Mouse (Mus musculus) neural tube, embryonic 14.5 days (tissue): ENCODE results near the gene Ltbp1. TPM values are rescaled to one million over a fixed set of nuclear protein-coding genes. Genes with fewer than 3 reads are reported as not detected.

Experiments
- ATAC-seq: fragments of 200-750 bp; cut with Nextera tagmentation; 2 replicates; pipeline ENCODE4 v1.8.0; 2017; ENCODE audit warnings: low read depth, mild to moderate bottlenecking, moderate TSS enrichment, moderate library complexity
- H3K27ac ChIP-seq: fragments of 300-500 bp; sonication (generic); 2 replicates; pipeline ENCODE4 v1.5.1; 2014; ENCODE audit warnings: low read depth, mild to moderate bottlenecking, control low read depth, low read length, moderate library complexity, mixed read lengths
- H3K27me3 ChIP-seq: fragments of 300-500 bp; sonication (generic); 2 replicates; pipeline ENCODE4 v1.6.1; 2014; ENCODE audit warnings: low read length; ENCODE audit not compliant: control insufficient read depth, insufficient read depth
- H3K36me3 ChIP-seq: fragments of 300-500 bp; sonication (generic); 2 replicates; pipeline ENCODE4 v1.6.1; 2014; ENCODE audit warnings: low read length, mixed read lengths; ENCODE audit not compliant: control insufficient read depth, insufficient read depth
- H3K4me1 ChIP-seq: fragments of 300-500 bp; sonication (generic); 2 replicates; pipeline ENCODE4 v1.6.1; 2014; ENCODE audit warnings: low read length; ENCODE audit not compliant: control insufficient read depth, insufficient read depth
- H3K4me2 ChIP-seq: fragments of 300-500 bp; sonication (generic); 2 replicates; pipeline ENCODE4 v1.6.1; 2014; ENCODE audit warnings: mild to moderate bottlenecking, low read depth, low read length, control low read depth
- H3K4me3 ChIP-seq: fragments of 300-500 bp; sonication (generic); 2 replicates; pipeline ENCODE4 v1.5.1; 2014; ENCODE audit warnings: low read depth, low read length, control low read depth, mixed read lengths
- H3K9ac ChIP-seq: fragments of 300-500 bp; sonication (generic); replicated peaks from 2 replicates; pipeline ENCODE4 v1.6.1; 2014; ENCODE audit warnings: low read depth, mild to moderate bottlenecking, control low read depth, low read length, mixed read lengths
- H3K9me3 ChIP-seq: fragments of 300-500 bp; sonication (generic); 2 replicates; pipeline ENCODE4 v1.6.1; 2016; ENCODE audit warnings: low read length; ENCODE audit not compliant: control insufficient read depth
- WGBS: fragments of 180-500 bp; shearing (Covaris S2); extraction: QIAGEN DNeasy Blood & Tissue Kit; methylation state at CpG from one replicate; pipeline ENCODE4 v1.1.7; 2014; 5-methylcytosine and 5-hydroxymethylcytosine counted together
- polyA plus RNA-seq: library from polyadenylated mRNA; unstranded; fragments of >200 nt; fragmentation: Nextera tagmentation; extraction: Ambion mirVana; gene quantifications from 2 replicates; pipeline ENCODE4 v1.2.1, GENCODE M21; 2014

The Ltbp1 gene
- polyA plus RNA-seq, 1 experiment from 2014 or later = 2.5 TPM

DNA sequence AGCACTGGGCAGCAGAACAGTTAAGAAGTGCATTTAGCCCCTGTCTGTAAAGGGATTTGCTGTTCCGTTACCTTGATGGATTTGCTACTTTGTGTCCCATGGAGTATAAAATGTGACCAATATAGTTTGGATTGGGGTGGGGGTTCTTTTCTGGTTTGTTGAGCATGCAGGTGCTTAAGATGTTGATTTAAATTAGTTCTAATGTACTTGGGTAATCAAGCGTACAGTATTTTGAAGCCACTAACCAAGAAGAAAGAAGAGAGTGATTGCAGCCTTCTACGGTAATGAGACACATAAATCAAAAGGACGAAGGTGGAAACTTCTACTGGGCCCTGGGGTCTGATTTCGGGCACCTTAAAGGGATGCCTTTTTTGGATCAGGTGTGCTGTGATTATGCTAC is 102.5 kb downstream of the Ltbp1 start:
- ATAC-seq = peak; percentile 76
- Histone ChIP-seq H3K4me1 (no peaks in the 10 kb centered on the region), H3K36me3 (no peaks in the 10 kb centered on the region), H3K4me3 (no peak overlapping the region), H3K4me2 (no peak overlapping the region), H3K27ac (no peak overlapping the region), H3K9ac (no peak overlapping the region), H3K27me3 (no peaks in the 10 kb centered on the region), H3K9me3 (no peaks in the 10 kb centered on the region)
- 32% methylated on average over 5 of the region's 5 CpGs for WGBS

DNA sequence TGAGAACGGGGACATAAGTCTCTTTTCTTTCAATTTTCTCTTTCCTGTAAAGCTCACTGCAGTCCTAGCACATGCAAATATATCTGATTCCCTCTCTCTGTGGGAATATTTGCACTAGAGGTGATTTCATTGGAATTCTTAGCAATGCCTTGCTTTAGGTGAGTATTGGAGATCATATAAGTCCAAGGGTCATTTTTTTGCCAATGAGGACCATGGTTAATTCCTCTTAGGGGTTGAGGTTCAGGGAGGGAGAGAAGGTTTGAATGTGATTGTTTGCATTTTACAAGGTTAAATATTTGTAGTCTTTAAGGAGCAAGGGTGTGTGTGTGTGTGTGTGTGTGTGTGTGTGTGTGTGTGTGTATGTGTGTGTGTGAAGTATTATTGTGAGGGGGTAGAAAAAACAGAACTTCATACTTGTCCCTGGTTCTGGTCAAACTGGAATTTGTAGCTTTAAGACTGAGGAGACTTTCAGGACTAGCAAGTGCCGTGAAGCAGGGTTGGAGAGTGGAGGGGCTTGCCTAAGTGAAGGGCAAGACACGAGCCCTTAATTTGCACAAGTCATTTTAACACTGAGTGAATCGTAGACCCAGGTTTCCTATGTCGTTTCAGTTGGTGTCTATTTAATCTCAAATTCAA is 103.8 kb downstream of the Ltbp1 start:
- H3K9me3 ChIP-seq = no peaks in the 10 kb centered on the region
- 81% methylated on average over 5 of the region's 5 CpGs for WGBS
- H3K36me3 ChIP-seq = no peaks in the 10 kb centered on the region
- no peaks in the 10 kb centered on the region for H3K4me1 ChIP-seq
- no peak for ATAC-seq
- no peaks in the 10 kb centered on the region for H3K27me3 ChIP-seq
- no peak overlapping the region for H3K4me2 ChIP-seq
- no peak overlapping the region for H3K27ac ChIP-seq
- no peak overlapping the region for H3K4me3 ChIP-seq
- no peak overlapping the region for H3K9ac ChIP-seq

DNA sequence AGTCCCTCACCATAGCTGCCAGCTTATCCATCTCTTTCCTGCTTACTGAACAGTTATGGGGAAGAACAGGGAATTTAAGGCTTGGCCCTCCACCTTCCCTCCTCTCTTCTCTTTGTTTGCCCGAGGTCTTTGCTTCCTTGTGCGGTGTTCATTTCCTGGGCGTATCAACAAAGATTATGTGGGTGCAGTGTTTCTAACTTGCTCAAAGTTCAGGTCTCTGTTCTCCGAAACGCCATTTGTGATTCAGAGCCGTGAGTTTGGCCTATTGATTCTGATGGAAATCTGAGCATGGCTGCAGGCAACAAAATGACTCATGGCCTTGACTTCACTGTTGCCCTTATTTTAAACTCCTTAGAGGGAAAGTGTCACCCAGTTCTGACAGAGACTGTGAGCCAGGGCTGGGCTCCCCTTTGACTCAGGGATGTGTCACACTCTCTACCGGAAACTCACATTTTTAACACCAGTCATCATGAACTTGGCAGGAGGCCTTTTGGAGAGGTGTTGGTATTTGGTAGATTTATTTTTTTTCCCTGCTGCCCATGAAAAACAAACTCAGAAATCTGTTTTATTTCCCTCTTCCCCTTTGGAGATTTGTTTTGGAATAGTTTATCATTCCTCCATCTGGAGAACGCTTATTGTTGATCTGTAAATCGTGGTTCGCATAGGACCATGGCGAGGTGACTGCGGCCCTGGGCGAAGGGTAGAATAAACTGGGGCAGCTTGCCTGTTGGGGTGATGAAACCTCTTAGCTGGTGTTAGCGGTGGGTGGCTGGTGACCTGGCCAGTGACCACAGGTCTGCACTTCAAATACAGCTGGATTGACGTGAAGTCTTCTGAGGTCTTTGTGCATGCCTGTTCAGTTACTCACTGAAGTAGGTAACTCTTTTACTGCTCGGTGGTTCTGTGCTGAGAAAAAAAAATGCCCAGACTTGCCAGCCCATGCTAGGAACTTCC is 105.2 kb downstream of the Ltbp1 start:
- Histone ChIP-seq H3K27me3 (no peaks in the 10 kb centered on the region), H3K27ac (no peak overlapping the region), H3K9ac (no peak overlapping the region), H3K4me2 (no peak overlapping the region), H3K9me3 (no peaks in the 10 kb centered on the region), H3K4me1 (no peaks in the 10 kb centered on the region), H3K36me3 (no peaks in the 10 kb centered on the region), H3K4me3 (no peak overlapping the region)
- WGBS = 88% methylated on average over 16 of the region's 16 CpGs
- ATAC-seq = no peak

DNA sequence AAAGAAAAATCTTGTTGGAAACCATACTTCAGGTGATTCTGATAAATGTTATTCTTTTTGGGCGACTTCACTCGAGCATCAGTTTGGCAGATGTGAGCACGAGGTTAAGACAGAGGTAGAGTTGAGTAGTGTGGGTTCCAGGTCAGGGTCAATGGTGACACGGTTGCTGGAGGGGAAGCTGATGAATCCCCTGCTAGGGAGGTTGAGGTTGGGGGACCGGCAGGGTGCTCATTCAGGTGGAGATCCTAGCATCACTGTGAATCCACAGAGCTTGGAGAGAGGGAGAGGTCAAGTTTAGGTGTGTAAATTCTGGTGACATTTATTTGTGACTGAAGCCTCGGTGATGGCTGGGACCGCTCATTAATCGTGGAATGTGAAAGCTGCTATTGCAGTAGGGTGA is 110.2 kb downstream of the Ltbp1 start:
- Histone ChIP-seq H3K4me1 (no peaks in the 10 kb centered on the region), H3K9ac (no peak overlapping the region), H3K27me3 (no peaks in the 10 kb centered on the region), H3K27ac (no peak overlapping the region), H3K4me2 (no peak overlapping the region), H3K36me3 (no peaks in the 10 kb centered on the region), H3K9me3 (no peaks in the 10 kb centered on the region), H3K4me3 (no peak overlapping the region)
- ATAC-seq = no peak
- WGBS = 68% methylated on average over 8 of the region's 8 CpGs

DNA sequence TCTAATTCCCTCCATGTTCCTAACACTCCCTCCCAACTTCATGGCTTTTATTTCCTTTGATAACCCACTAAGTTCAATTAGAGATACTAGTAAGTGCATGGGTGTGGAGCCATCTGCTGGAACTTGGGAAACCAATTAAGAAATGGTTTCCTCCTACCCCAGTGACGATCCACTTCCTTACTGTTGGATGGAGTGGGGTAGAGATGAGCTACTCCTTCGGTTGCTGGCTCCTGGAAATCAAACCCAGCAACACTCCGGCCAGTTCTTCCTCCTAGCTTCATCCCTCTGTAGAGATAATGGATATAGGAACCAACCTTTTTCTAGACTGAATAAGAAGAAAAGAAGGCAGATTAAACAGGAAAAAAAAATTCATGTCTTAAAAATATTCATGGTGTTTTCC is 113.5 kb downstream of the Ltbp1 start:
- Histone ChIP-seq H3K27me3 (no peaks in the 10 kb centered on the region), H3K4me1 (no peaks in the 10 kb centered on the region), H3K9ac (no peak overlapping the region), H3K36me3 (no peaks in the 10 kb centered on the region), H3K4me3 (no peak overlapping the region), H3K9me3 (no peaks in the 10 kb centered on the region), H3K27ac (no peak overlapping the region), H3K4me2 (no peak overlapping the region)
- no peak for ATAC-seq
- WGBS = 88% methylated on average over 3 of the region's 3 CpGs

DNA sequence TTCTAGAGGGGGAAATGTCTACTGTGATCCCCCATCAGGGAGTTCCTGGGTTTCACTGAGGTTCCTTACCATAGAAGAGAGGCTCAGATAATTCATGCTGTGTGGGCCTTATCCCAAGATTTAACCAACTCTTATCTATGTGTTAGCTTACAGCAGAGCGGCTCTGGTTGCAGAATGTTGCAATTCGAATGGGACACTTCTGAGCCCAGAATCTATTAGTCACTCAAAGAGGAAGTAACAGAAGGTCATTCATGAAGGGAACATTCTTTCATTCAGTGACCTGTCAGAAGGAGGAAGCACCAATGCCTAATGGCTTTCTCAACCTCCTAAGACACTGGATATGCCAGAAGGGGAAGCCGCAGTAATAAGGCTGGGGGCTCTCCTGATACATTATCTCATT is 114.1 kb downstream of the Ltbp1 start:
- Histone ChIP-seq H3K36me3 (no peaks in the 10 kb centered on the region), H3K9ac (no peak overlapping the region), H3K27ac (no peak overlapping the region), H3K9me3 (no peaks in the 10 kb centered on the region), H3K4me3 (no peak overlapping the region), H3K4me2 (no peak overlapping the region), H3K27me3 (no peaks in the 10 kb centered on the region), H3K4me1 (no peaks in the 10 kb centered on the region)
- no peak for ATAC-seq
- 75% methylated on average over 3 of the region's 3 CpGs for WGBS

DNA sequence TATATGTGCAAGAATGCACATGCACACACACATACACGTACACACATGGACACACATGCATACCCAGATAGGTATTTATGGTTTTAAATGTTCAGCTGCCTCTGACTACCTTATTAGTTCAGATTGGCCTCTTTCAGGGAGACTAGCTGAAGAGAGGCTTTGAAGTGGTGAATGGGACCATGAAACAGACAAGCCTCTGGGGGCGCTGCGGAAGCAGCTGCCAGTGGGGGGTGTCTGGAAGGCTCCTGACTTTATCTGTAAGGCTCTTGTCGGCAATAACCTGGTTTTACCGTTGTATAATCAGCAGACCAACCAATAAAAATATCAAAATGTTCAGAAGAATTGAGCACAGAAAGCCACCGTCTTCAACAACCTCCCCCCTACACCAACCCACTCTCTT is 114.7 kb downstream of the Ltbp1 start:
- Histone ChIP-seq H3K4me2 (no peak overlapping the region), H3K4me3 (no peak overlapping the region), H3K9me3 (no peaks in the 10 kb centered on the region), H3K27ac (no peak overlapping the region), H3K36me3 (no peaks in the 10 kb centered on the region), H3K4me1 (no peaks in the 10 kb centered on the region), H3K27me3 (no peaks in the 10 kb centered on the region), H3K9ac (no peak overlapping the region)
- ATAC-seq = no peak
- 51% methylated on average over 6 of the region's 6 CpGs for WGBS

DNA sequence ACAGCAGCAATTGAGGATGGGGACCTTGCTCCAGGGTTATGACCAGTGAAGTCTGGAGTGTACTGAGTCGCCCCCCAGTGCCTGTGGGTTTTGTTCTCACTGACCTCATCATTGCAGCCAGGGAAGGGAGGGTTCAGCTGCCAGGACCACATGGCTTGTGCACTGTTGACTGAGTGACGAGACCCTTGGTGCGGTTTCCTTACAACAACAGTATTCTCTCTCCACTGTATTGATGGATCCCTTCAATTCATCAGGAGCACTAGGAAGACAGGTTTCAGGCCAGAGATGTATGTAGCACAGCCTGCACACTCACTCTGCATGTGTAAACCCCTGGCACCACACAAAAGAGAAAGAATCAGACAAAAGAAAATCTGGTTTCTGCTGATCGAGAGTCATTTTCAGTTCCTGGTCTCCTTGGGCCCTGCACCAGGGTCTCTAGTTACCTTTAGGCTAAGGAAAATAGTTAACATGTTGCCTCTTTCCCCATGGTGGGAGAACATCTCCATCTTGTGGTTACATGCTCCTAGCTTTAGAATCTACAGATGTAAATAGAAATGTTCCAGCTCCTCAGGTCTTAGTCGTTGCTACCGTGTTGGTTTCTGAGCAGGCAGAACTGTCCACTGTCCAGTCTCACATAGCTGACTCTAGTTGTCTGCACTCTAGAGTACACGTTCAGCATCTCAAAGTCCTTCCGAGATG is 117.4 kb downstream of the Ltbp1 start:
- 83% methylated on average over 8 of the region's 8 CpGs for WGBS
- Histone ChIP-seq H3K27me3 (no peaks in the 10 kb centered on the region), H3K27ac (no peak overlapping the region), H3K4me3 (no peak overlapping the region), H3K9me3 (no peaks in the 10 kb centered on the region), H3K4me1 (no peaks in the 10 kb centered on the region), H3K36me3 (no peaks in the 10 kb centered on the region), H3K9ac (no peak overlapping the region), H3K4me2 (no peak overlapping the region)
- ATAC-seq = no peak
